Comparison of ENCODE assay signal across 9 mouse cellular contexts in genomic region chr11:7199736-7200392, GRCm38 (mm10). TPM values are rescaled to one million over a fixed set of nuclear protein-coding genes. Genes with fewer than 3 reads are reported as not detected.
DNase-seq lines count a peak whose midpoint lies in the region; ATAC-seq and TF ChIP-seq lines count a peak whose summit lies in the region.
"Had no signal": no experiment of that assay in that cellular context is flagged by ENCODE, and none has a peak within 500 bp of the region (broad histone marks: within the 10 kb centered on the region; RNA-seq: fewer than 3 reads in every experiment).

No protein-coding gene starts in this region.

- no peak overlapping the region for H3K4me3 ChIP-seq in hindbrain, embryonic 14.5 days (replicated peaks; ENCODE audit: low read length)
- H3K4me3 ChIP-seq in lung, embryonic 14.5 days (ENCODE audit: low read depth, low read length) = no peak overlapping the region
- H3K4me3 ChIP-seq: megakaryocyte, embryonic 14.5 days had no signal

- peak; percentile 53 for DNase-seq in cerebellum, adult 8-10 months
- DNase-seq in cerebellum, adult 11 months = no peak
- DNase-seq in ovary, postnatal 14 days (ENCODE audit: low spot score) = peak; percentile 55
- no peak for DNase-seq in ovary, adult 18-20 months (ENCODE audit: low spot score)
- peak; percentile 85 for DNase-seq in hindbrain, embryonic 14.5 days (ENCODE audit: low spot score)
- peak; percentile 88 for DNase-seq in lung, embryonic 14.5 days
- peak; percentile 25 for DNase-seq in testis, postnatal 14 days (ENCODE audit: low spot score)

- H3K4me1 ChIP-seq in hindbrain, embryonic 14.5 days (replicated peaks; ENCODE audit: control insufficient read depth, insufficient read depth, low read length) = no peaks in the 10 kb centered on the region
- H3K4me1 ChIP-seq in lung, embryonic 14.5 days (ENCODE audit: insufficient read depth) = no peaks in the 10 kb centered on the region
- H3K4me1 ChIP-seq: megakaryocyte, embryonic 14.5 days had no signal

- no peak overlapping the region for H3K27ac ChIP-seq in hindbrain, embryonic 14.5 days
- no peak overlapping the region for H3K27ac ChIP-seq in lung, embryonic 14.5 days (ENCODE audit: low read depth)

- no peaks in the 10 kb centered on the region for H3K9me3 ChIP-seq in hindbrain, embryonic 14.5 days (ENCODE audit: control insufficient read depth, low read length)
- no peaks in the 10 kb centered on the region for H3K9me3 ChIP-seq in lung, embryonic 14.5 days (ENCODE audit: low read depth, low read length)

- peak; percentile 36; the same call in 1 of the 2 replicates for ATAC-seq in common myeloid progenitor, adult 5-6 weeks (replicated peaks; ENCODE audit: low read depth, poor library complexity, severe bottlenecking)
- no peak for ATAC-seq in hindbrain, embryonic 14.5 days (ENCODE audit: low FRiP score)
- ATAC-seq in lung, embryonic 14.5 days (ENCODE audit: insufficient read depth) = no peak

- H3K36me3 ChIP-seq in hindbrain, embryonic 14.5 days (replicated peaks; ENCODE audit: control insufficient read depth, insufficient read depth) = no peaks in the 10 kb centered on the region
- no peaks in the 10 kb centered on the region for H3K36me3 ChIP-seq in lung, embryonic 14.5 days (ENCODE audit: insufficient read depth)

- H3K27me3 ChIP-seq in hindbrain, embryonic 14.5 days (ENCODE audit: control insufficient read depth, insufficient read depth, low read length) = no peaks in the 10 kb centered on the region
- no peaks in the 10 kb centered on the region for H3K27me3 ChIP-seq in lung, embryonic 14.5 days (ENCODE audit: insufficient read depth, low read length)
- H3K27me3 ChIP-seq: megakaryocyte, embryonic 14.5 days had no signal

- H3K4me2 ChIP-seq in hindbrain, embryonic 14.5 days (replicated peaks) = no peak overlapping the region
- H3K4me2 ChIP-seq in lung, embryonic 14.5 days = no peak overlapping the region

- TF ChIP-seq CTCF in lung, embryonic 14.5 days (IDR thresholded peaks at IDR 0.05; ENCODE audit: low read depth) = peak; percentile 82

- no peak overlapping the region for H3K9ac ChIP-seq in hindbrain, embryonic 14.5 days
- H3K9ac ChIP-seq in lung, embryonic 14.5 days = no peak overlapping the region

- 58% methylated on average over 14 of the region's 14 CpGs for WGBS in hindbrain, embryonic 14.5 days
- 44% methylated on average over 14 of the region's 14 CpGs for WGBS in lung, embryonic 14.5 days

RNA-seq across cellular contexts. Expression of gene Igfbp1, which starts 2.3 kb away (rescaled TPM):
- not detected in 2 replicates for total RNA-seq in common myeloid progenitor, adult 5-6 weeks (2017)
- polyA plus RNA-seq in hindbrain, embryonic 14.5 days (2014; fragmentation: Nextera tagmentation; extraction: Ambion mirVana) = not detected in 2 replicates
- 0.12 and 0.41 TPM in 2 replicates for polyA plus RNA-seq in lung, embryonic 14.5 days (2014; fragmentation: Nextera tagmentation; extraction: Ambion mirVana)

RNA-seq across cellular contexts. Expression of gene Gm11985, which starts 11.5 kb away (rescaled TPM):
- total RNA-seq in common myeloid progenitor, adult 5-6 weeks (2017) = not detected in 2 replicates
- polyA plus RNA-seq in hindbrain, embryonic 14.5 days (2014; fragmentation: Nextera tagmentation; extraction: Ambion mirVana) = not detected in 2 replicates
- not detected in 2 replicates for polyA plus RNA-seq in lung, embryonic 14.5 days (2014; fragmentation: Nextera tagmentation; extraction: Ambion mirVana)

RNA-seq across cellular contexts. Expression of gene Igfbp3, which starts 13.9 kb away (rescaled TPM):
- total RNA-seq in common myeloid progenitor, adult 5-6 weeks (2017) = 0.09 TPM in 1 of 2 replicates, not detected in the other
- polyA plus RNA-seq in hindbrain, embryonic 14.5 days (2014; fragmentation: Nextera tagmentation; extraction: Ambion mirVana) = 19.7 and 22.3 TPM in 2 replicates
- polyA plus RNA-seq in lung, embryonic 14.5 days (2014; fragmentation: Nextera tagmentation; extraction: Ambion mirVana) = 14.4 and 15.3 TPM in 2 replicates

Comparison
In these comparisons a context has a peak if more than half of its experiments do, and no peak if none do; other contexts are left out.
1. DNase-seq: peak in cerebellum, adult 8-10 months (single experiment), ovary, postnatal 14 days (single experiment), hindbrain, embryonic 14.5 days (single experiment), lung, embryonic 14.5 days (single experiment) and testis, postnatal 14 days (single experiment); none in cerebellum, adult 11 months (single experiment) and ovary, adult 18-20 months (single experiment).